Mouse (Mus musculus) embryonic facial prominence, embryonic 14.5 days (tissue): ENCODE measurements around the gene Camta1. TPM values are rescaled to one million over a fixed set of nuclear protein-coding genes. Genes with fewer than 3 reads are reported as not detected.

Experiments used
- ATAC-seq: fragments of 200-750 bp; cut with Nextera tagmentation; 2 replicates; pipeline ENCODE4 v1.8.0; 2017; ENCODE audit warnings: low read depth, moderate number of reproducible peaks, moderate TSS enrichment
- DNase-seq: peaks from one replicate; pipeline ENCODE4 v3.0.0-alpha.2; 2015; ENCODE audit warnings: low spot score
- H3K27ac ChIP-seq: fragments of 300-500 bp; sonication (generic); replicated peaks from 2 replicates; pipeline ENCODE4 v1.5.1; 2014; ENCODE audit warnings: low read depth, mild to moderate bottlenecking, low read length, moderate library complexity
- H3K27me3 ChIP-seq: fragments of 300-500 bp; sonication (generic); replicated peaks from 2 replicates; pipeline ENCODE4 v1.6.1; 2014; ENCODE audit warnings: low read length; ENCODE audit not compliant: control insufficient read depth, insufficient read depth
- H3K36me3 ChIP-seq: fragments of 300-500 bp; sonication (generic); 2 replicates; pipeline ENCODE4 v1.6.1; 2014; ENCODE audit warnings: low read length, mixed read lengths; ENCODE audit not compliant: control insufficient read depth, insufficient read depth
- H3K4me1 ChIP-seq: fragments of 300-500 bp; sonication (generic); 2 replicates; pipeline ENCODE4 v1.6.1; 2014; ENCODE audit warnings: antibody characterized with exemption, low read length; ENCODE audit not compliant: control insufficient read depth, insufficient read depth
- H3K4me2 ChIP-seq: fragments of 300-500 bp; sonication (generic); 2 replicates; pipeline ENCODE4 v1.6.1; 2014; ENCODE audit warnings: low read depth, mild to moderate bottlenecking, low read length, moderate library complexity, mixed read lengths
- H3K4me3 ChIP-seq: fragments of 300-500 bp; sonication (generic); 2 replicates; pipeline ENCODE4 v1.5.1; 2014; ENCODE audit warnings: low read depth, mild to moderate bottlenecking, low read length
- H3K9ac ChIP-seq: fragments of 300-500 bp; sonication (generic); 2 replicates; pipeline ENCODE4 v1.6.1; 2014; ENCODE audit warnings: low read depth, mild to moderate bottlenecking, low read length, moderate library complexity, mixed read lengths
- H3K9me3 ChIP-seq: fragments of 300-500 bp; sonication (generic); 2 replicates; pipeline ENCODE4 v1.6.1; 2016; ENCODE audit warnings: low read length; ENCODE audit not compliant: control insufficient read depth
- WGBS: fragments of 180-500 bp; shearing (Covaris S2); extraction: QIAGEN DNeasy Blood & Tissue Kit; methylation state at CpG from one replicate; pipeline ENCODE4 v1.1.7; 2014; 5-methylcytosine and 5-hydroxymethylcytosine counted together
- polyA plus RNA-seq: library from polyadenylated mRNA; unstranded; fragments of >200 nt; fragmentation: Nextera tagmentation; extraction: Ambion mirVana; gene quantifications from 2 replicates; pipeline ENCODE4 v1.2.1, GENCODE M21; 2014

Gene Camta1
- polyA plus RNA-seq, 1 experiment from 2014 or later, result 77.3 TPM

DNA sequence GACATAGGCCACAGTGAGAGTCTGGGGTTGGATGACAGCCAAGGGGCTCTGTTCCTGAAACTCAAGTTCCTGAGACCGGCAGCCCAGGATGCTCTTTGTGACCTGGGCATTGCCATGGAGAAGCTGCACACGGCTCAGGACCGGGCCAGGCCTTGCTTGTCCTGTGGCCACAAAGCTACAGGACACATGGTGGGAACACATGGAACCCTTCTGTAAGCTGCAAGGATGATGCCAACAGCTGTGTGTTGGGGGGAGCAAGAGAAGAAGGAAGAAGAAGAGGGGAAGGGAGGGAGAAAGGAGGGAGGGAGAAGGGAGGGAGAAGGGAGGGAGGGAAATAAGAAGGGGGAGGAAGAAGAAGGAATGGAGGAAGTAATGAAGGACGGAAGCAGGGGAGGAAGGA is 645.8 kb downstream of the Camta1 start:
- ATAC-seq (no peak), DNase-seq (no peak)
- H3K4me3 ChIP-seq, result no peak overlapping the region
- no peak overlapping the region for H3K9ac ChIP-seq
- H3K4me2 ChIP-seq, result no peak overlapping the region
- 61% methylated on average over 4 of the region's 4 CpGs for WGBS
- H3K9me3 ChIP-seq, result no peaks in the 10 kb centered on the region
- no peaks in the 10 kb centered on the region for H3K4me1 ChIP-seq
- no peaks in the 10 kb centered on the region for H3K36me3 ChIP-seq
- H3K27me3 ChIP-seq, result no peaks in the 10 kb centered on the region
- H3K27ac ChIP-seq, result no peak overlapping the region

DNA sequence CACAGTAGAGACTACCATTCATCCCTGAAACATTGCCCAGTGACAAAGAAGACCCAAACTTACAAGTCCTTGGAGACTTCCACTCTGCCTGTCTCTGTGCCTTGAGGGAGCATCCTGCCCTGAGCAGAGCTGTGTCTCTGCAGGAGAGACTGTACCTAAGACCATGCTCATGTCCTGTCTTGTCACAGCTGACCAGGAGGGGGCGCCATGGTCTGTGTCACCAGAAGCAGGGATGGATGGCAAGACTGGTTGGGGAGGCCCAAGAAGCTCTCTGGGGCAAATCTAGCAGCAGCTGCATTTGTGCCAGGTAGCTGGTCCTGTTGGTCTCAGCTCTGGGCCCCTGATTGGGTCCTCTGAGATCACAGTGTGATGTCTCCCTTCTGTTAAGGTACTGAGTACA is 646.5 kb downstream of the Camta1 start:
- WGBS, result 42% methylated on average over 1 of the region's 1 CpGs
- no peak for ATAC-seq
- Histone ChIP-seq H3K4me1 (no peaks in the 10 kb centered on the region), H3K9me3 (no peaks in the 10 kb centered on the region), H3K4me3 (no peak overlapping the region), H3K36me3 (no peaks in the 10 kb centered on the region), H3K27me3 (no peaks in the 10 kb centered on the region), H3K27ac (no peak overlapping the region), H3K4me2 (no peak overlapping the region), H3K9ac (no peak overlapping the region)
- DNase-seq, result no peak

DNA sequence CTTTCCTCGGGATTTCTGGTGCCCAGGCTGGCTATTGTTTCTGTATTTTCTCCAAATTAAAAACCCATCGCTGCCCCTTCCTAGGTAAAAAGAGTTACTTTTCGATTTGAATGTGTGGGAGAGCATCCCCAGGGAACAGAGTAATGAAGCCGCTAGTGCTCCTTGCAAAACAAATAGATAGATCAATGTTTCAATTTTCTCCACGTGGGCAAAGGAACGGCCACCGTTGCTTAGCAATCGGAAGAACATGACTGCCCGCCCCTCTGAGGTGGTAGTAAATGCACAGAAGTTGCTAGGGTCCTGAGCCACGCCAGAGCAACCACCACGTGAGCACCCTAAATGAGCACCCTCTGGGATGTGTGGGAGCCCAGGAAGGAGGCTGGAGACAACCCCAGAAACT is 648.2 kb downstream of the Camta1 start:
- Histone ChIP-seq H3K36me3 (no peaks in the 10 kb centered on the region), H3K9ac (no peak overlapping the region), H3K9me3 (no peaks in the 10 kb centered on the region), H3K27ac (no peak overlapping the region), H3K4me1 (no peaks in the 10 kb centered on the region), H3K4me2 (no peak overlapping the region), H3K4me3 (no peak overlapping the region), H3K27me3 (no peaks in the 10 kb centered on the region)
- ATAC-seq (no peak), DNase-seq (no peak)
- WGBS, result 76% methylated on average over 11 of the region's 11 CpGs

DNA sequence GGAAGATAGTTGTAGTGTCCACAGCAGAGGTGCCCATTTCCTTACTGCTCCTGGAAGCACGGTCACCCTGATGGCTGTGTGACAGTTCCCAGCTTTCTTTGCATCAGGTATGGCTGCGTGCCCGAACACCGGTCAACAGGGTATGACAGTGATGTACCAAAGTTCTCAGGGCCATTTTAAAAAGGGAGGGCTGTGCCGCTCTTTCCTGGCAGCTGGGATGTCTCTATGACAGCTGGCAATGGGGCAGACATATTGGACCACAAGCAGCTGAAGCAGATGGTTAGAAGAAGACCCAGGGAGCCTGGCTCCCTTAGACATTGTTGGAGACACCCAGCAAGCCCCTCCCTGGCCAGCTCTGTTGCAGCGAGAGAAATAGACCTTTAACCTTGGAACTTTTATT is 649.7 kb downstream of the Camta1 start:
- Histone ChIP-seq H3K4me3 (no peak overlapping the region), H3K27me3 (no peaks in the 10 kb centered on the region), H3K36me3 (no peaks in the 10 kb centered on the region), H3K4me1 (no peaks in the 10 kb centered on the region), H3K27ac (no peak overlapping the region), H3K9me3 (no peaks in the 10 kb centered on the region), H3K4me2 (no peak overlapping the region), H3K9ac (no peak overlapping the region)
- 89% methylated on average over 6 of the region's 6 CpGs for WGBS
- DNase-seq (no peak), ATAC-seq (no peak)

- no peak for DNase-seq
- ATAC-seq, result no peak
- Histone ChIP-seq H3K4me1 (no peaks in the 10 kb centered on the region), H3K4me3 (no peak overlapping the region), H3K27me3 (no peaks in the 10 kb centered on the region), H3K36me3 (no peaks in the 10 kb centered on the region), H3K4me2 (no peak overlapping the region), H3K27ac (no peak overlapping the region), H3K9ac (no peak overlapping the region), H3K9me3 (no peaks in the 10 kb centered on the region)
- WGBS, result 79% methylated on average over 7 of the region's 7 CpGs
Observed at GRCm38 (mm10) chr4:151207566-151207965, 654.1 kb downstream of the Camta1 start.

DNA sequence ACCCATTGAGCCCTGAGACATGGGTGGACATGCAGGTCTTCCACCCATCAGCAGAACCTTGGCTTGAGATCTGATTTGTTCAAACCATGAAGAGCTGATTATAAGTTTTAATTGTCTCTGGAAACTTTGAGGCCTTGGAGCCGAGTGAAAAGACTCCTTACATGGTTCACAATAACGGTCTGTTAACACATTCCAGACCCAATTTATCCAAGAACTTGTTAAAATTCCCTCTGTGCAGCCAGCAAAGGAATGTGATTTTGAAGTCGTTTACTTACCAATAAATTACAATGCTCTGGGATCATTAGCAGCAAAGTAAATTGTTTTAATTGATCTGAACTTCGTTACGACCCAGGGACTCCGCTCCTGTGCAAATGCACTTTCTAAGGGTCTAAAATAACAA is 658.8 kb downstream of the Camta1 start:
- 61% methylated on average over 6 of the region's 6 CpGs for WGBS
- Histone ChIP-seq H3K9ac (no peak overlapping the region), H3K27me3 (no peaks in the 10 kb centered on the region), H3K4me1 (no peaks in the 10 kb centered on the region), H3K27ac (no peak overlapping the region), H3K4me2 (no peak overlapping the region), H3K9me3 (no peaks in the 10 kb centered on the region), H3K4me3 (no peak overlapping the region), H3K36me3 (no peaks in the 10 kb centered on the region)
- DNase-seq (no peak), ATAC-seq (no peak)

- no peak overlapping the region for H3K9ac ChIP-seq
- no peaks in the 10 kb centered on the region for H3K9me3 ChIP-seq
- H3K4me2 ChIP-seq, result no peak overlapping the region
- 0 out of 2 replicates have a peak, but pooled peaks cover 3% of the 10 kb centered on the region for H3K27me3 ChIP-seq
- no peak overlapping the region for H3K4me3 ChIP-seq
- H3K4me1 ChIP-seq, result no peaks in the 10 kb centered on the region
- ATAC-seq (no peak), DNase-seq (no peak)
- H3K27ac ChIP-seq, result no peak overlapping the region
- no peaks in the 10 kb centered on the region for H3K36me3 ChIP-seq
- 79% methylated on average over 9 of the region's 9 CpGs for WGBS
Observed at GRCm38 (mm10) chr4:151200316-151200715, 661.4 kb downstream of the Camta1 start.

- Histone ChIP-seq H3K4me3 (no peak overlapping the region), H3K4me1 (no peaks in the 10 kb centered on the region), H3K4me2 (no peak overlapping the region), H3K9ac (no peak overlapping the region), H3K27me3 (0 out of 2 replicates have a peak, but pooled peaks cover 3% of the 10 kb centered on the region), H3K36me3 (no peaks in the 10 kb centered on the region), H3K9me3 (no peaks in the 10 kb centered on the region), H3K27ac (no peak overlapping the region)
- 33% methylated on average over 10 of the region's 10 CpGs for WGBS
- DNase-seq (no peak), ATAC-seq (no peak)
Observed at GRCm38 (mm10) chr4:151195126-151195525, 666.5 kb downstream of the Camta1 start.

DNA sequence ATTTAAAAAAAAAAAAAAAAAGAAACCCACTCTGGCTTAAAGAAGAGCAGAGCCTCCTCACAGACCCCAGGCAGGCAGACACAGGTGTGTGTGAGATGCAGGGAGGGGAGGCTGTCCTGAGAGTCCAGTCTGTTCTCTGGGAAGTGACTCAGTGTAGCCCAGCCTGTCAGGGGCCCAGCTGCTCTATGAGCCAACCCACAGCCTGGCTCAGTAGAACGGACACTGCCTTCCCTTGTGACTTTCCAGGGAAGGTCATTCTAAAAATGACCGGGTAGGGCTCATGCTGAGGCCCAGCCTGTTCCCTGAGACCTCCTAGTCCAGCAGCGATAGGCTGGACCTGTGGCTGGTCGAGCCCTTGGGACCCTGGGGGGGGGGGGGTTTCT is 667.0 kb downstream of the Camta1 start:
- 0 out of 2 replicates have a peak, but pooled peaks cover 3% of the 10 kb centered on the region for H3K27me3 ChIP-seq
- no peak overlapping the region for H3K9ac ChIP-seq
- no peak for ATAC-seq
- no peak overlapping the region for H3K27ac ChIP-seq
- H3K9me3 ChIP-seq, result no peaks in the 10 kb centered on the region
- no peaks in the 10 kb centered on the region for H3K4me1 ChIP-seq
- no peak overlapping the region for H3K4me2 ChIP-seq
- 38% methylated on average over 4 of the region's 4 CpGs for WGBS
- DNase-seq, result no peak
- no peaks in the 10 kb centered on the region for H3K36me3 ChIP-seq
- H3K4me3 ChIP-seq, result no peak overlapping the region
